Mouse (Mus musculus) adrenal gland, adult 18-20 months (tissue): ENCODE measurements around the gene Psapl1. TPM values are rescaled to one million over a fixed set of nuclear protein-coding genes. Genes with fewer than 3 reads are reported as not detected.
"Not testable (repeated sequence)": the region's sequence is repeated elsewhere in the genome, so short reads cannot be mapped to it uniquely, and the experiment has no call there.

Experiments used
- DNase-seq, 2 experiments: peaks; one replicate each; pipeline ENCODE4 v3.0.0; 2021 to 2022; ENCODE audit warnings: low spot score in 2 of 2
- total RNA-seq, 2 experiments: library from RNA; stranded (reverse); gene quantifications; 1 replicate in 1 of 2; 2 replicates in 1 of 2; pipeline ENCODE4 v1.2.3; 2021

The Psapl1 gene
- total RNA-seq, 2 experiments from 2014 or later = not detected

GRCm38 (mm10) chr5:36202781-36203180, 1.0 kb upstream of the Psapl1 start:
- DNase-seq = no peak

DNA sequence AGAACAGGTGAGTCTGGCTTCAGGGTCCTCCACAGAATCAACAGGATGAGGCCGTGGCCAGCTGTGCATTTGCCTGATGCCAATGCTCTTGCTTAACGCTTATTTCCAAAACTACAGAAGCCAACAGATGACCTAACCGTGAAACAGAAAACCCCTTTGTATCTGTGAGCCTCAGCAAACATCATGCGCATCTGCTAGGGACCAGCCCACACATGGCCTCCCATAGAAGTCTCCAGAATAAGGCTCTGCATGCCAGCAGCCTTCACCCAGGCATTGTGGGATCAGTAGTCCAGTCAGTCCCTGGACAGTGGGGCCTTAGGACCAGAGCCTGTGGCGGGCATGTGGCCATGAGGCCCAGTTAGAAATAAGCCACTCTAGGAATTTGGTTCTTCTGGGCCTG, 400 bp upstream of the Psapl1 start:
- no peak for DNase-seq

- no peak for DNase-seq
Measured at GRCm38 (mm10) chr5:36205397-36205796, 1.6 kb downstream of the Psapl1 start.

GRCm38 (mm10) chr5:36208803-36209202, 5.0 kb downstream of the Psapl1 start:
- DNase-seq = no peak

DNA sequence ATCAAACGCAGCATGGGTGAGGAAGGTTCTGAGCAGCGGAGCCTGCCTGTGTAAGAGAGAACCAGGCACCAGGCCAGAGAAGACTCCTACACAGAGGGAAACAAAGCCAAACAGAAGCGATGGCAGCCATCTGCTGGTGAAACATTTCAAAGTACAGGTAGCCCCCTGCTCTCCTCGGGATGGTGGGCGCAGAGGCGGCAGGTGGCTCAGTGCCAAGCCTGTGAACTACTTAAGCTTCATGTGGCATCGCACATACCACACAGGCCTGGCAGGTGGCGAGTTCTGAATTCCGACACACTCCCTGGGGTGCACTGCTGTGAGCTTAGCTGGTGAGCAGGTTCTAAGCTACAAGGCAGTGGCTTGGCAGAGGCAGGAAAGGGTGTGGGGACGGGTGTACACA, 9.5 kb downstream of the Psapl1 start:
- DNase-seq = no peak

GRCm38 (mm10) chr5:36220105-36220504, 16.3 kb downstream of the Psapl1 start:
- DNase-seq = no peak

DNA sequence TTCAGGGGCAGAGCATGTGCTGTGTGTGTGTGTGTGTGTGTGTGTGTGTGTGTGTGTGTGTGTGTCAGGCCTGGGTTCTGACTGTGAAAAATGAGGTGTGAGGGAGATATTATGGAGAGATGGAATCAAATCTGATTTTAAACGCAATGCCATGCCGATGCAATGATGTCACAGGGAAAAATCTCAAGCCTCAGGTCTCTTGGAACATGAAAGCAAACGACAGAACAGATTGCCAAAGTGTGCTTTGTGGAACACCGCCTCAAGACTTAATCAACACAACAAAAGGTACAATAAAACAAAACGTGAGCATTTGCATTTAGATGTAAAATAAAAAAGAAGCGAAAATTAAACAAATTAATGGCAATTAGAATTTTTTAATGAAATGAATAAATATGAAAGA, 16.8 kb downstream of the Psapl1 start:
- DNase-seq = no peak

DNA sequence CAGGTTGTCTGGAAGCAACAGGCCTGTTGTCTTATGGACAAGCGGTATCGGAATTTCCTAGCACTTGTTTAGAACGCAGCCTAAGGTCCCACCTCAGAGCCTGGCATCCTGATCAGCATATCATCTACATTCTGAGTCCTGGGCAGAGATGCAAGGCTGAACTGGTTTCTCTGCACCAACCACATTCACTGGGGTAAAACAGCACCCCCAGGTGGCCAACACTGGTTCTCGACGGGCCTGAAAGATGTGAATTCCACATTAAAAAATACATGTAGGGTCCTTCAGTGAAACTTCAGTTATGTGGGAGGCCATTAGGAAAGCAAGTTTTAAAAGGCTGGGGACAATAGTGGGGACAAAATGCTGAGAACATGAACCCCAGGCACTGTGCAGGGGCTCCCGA, 20.0 kb downstream of the Psapl1 start:
- peak; percentile 51 to 60 for DNase-seq

DNA sequence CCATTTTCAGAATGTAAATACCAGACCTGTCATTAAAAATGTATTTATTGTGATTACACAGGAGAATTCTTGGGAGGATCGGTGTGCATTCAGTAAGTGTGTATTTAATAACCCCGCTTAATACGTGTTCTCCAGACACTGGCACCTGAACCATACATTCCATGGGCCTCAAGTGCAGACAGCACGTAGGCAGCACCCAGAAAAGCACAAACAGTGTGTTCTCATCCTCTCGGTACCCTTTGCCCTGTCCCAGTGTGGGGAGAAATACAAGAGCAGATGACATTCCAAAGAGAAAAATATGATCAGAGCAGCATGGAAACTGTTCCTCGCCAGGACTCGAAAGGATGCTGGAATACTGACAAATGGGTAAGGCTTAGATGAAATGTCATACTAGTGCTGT, 22.0 kb downstream of the Psapl1 start:
- DNase-seq = no peak

- no peak for DNase-seq
Measured at GRCm38 (mm10) chr5:36226296-36226695, 22.5 kb downstream of the Psapl1 start.

DNA sequence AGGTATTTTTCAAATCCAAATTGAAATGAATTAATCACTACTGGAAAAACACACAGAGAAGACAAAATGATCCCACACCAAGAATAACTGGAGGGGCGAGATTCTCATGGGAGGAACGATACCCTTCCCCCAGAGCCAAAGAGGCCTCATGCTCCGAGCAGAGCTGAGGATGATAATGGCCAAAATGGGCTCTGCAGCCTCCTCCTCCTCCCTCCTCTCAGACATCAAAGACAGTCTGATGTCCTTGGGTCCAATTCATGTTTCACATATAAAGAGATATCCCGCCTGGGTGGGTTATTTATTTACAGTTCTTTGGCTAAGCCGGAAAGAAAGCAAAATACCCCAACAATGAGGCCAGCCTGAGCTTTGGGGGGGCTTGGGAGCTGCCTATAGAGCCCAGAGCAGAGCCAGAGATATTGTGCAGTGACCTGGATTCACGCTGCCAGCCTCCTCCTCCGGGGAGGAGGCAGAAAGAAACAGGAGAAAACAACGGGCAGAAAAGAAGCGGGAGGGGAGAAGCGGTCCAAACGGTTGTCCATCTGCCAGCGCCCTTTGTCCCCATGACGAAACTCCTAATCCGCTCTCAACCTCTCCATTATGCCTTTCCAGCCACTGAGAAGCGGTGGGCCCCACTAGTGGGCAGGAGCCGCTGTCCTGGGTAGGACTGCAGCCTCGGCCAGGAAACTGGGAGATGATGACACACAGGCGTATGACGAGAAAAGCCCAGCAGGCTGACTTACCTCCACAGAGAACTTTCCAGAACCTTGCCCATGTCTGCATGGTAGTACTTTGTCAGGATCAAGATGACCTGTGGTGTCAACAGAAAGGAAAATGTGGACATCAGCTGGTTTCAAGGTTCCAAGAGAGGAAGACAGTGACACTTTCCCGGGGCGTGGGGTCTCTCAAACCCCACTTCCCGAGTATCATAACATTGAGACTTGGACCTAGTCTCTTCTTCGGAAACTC, 24.9 kb downstream of the Psapl1 start:
- DNase-seq = no peak

- DNase-seq = no peak
Measured at GRCm38 (mm10) chr5:36230301-36230780, 26.5 kb downstream of the Psapl1 start.

DNA sequence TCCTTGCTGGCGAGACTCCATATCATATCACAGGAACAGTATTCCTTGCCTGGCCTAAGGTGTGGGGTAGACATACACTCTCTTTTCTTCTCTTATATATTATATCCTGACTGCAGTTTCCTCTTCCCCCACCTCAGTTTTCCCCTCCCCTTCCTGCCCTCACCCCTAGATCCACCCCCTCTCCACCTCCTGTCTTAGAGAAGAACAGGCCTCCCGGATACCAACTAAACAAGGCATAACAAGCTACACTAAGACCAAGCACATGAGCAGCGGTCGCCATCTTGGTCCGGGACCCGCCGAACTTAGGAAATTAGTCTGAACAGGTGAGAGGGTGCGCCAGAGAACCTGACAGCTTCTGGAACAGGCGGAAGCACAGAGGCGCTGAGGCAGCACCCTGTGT, 33.7 kb downstream of the Psapl1 start:
- not testable (repeated sequence) for DNase-seq

GRCm38 (mm10) chr5:36248022-36248421, 44.2 kb downstream of the Psapl1 start:
- no peak for DNase-seq

GRCm38 (mm10) chr5:36252746-36253504, 49.1 kb downstream of the Psapl1 start:
- DNase-seq = no peak

GRCm38 (mm10) chr5:36254642-36255516, 51.1 kb downstream of the Psapl1 start:
- no peak for DNase-seq

Other genes with a start within 250 kb of the Psapl1 start
- 10 to 100 TPM; 14.2 to 30.4 TPM for gene Sorcs2, start 194.1 kb downstream of the Psapl1 start, total RNA-seq